Mouse (Mus musculus) testis, adult 2 months (tissue): ENCODE measurements around the gene Nid1.

Source experiments
- CTCF ChIP-seq: fragments of 200-500 bp; IDR thresholded peaks from 2 replicates; pipeline ENCODE4 v1.5.1; 2012; ENCODE audit warnings: low read depth, mild to moderate bottlenecking, inconsistent platforms, low read length, moderate library complexity; ENCODE audit not compliant: control insufficient read depth, insufficient read depth, insufficient replicate concordance
- POLR2A ChIP-seq: fragments of 200-500 bp; IDR thresholded peaks from 2 replicates; pipeline ENCODE4 v1.6.1; 2012; ENCODE audit warnings: low read depth, mild to moderate bottlenecking, inconsistent platforms, low read length, moderate library complexity; ENCODE audit not compliant: control insufficient read depth

- TF ChIP-seq POLR2A, result no peak
- TF ChIP-seq CTCF, result no peak
These were observed 69.2 kb downstream of the Nid1 start for GRCm38 (mm10) chr13:13506556-13506955.
